Mouse (Mus musculus) hindbrain, embryonic 14.5 days (tissue): Measurements from ENCODE around the gene Clip4. TPM values are rescaled to one million over a fixed set of nuclear protein-coding genes. Genes with fewer than 3 reads are reported as not detected.
"Not testable (repeated sequence)": the region's sequence is repeated elsewhere in the genome, so short reads cannot be mapped to it uniquely, and the experiment has no call there.

Experiments used
- ATAC-seq: fragments of 200-750 bp; cut with Nextera tagmentation; 2 replicates; pipeline ENCODE4 v1.8.0; 2017; ENCODE audit warnings: moderate number of reproducible peaks, mild to moderate bottlenecking, moderate TSS enrichment, moderate library complexity; ENCODE audit not compliant: low FRiP score
- DNase-seq: peaks from one replicate; pipeline ENCODE4 v3.0.0-alpha.2; 2015; ENCODE audit warnings: low spot score
- H3K27ac ChIP-seq: fragments of 300-500 bp; sonication (generic); 2 replicates; pipeline ENCODE4 v1.5.1; 2014; ENCODE audit warnings: mild to moderate bottlenecking, moderate library complexity
- H3K27me3 ChIP-seq: fragments of 300-500 bp; sonication (generic); 2 replicates; pipeline ENCODE4 v1.6.1; 2014; ENCODE audit warnings: mild to moderate bottlenecking, low read length, mixed read lengths; ENCODE audit not compliant: control insufficient read depth, insufficient read depth
- H3K36me3 ChIP-seq: fragments of 300-500 bp; sonication (generic); replicated peaks from 2 replicates; pipeline ENCODE4 v1.6.1; 2014; ENCODE audit not compliant: control insufficient read depth, insufficient read depth
- H3K4me1 ChIP-seq: fragments of 300-500 bp; sonication (generic); replicated peaks from 2 replicates; pipeline ENCODE4 v1.6.1; 2014; ENCODE audit warnings: antibody characterized with exemption, low read length, mixed read lengths; ENCODE audit not compliant: control insufficient read depth, insufficient read depth
- H3K4me2 ChIP-seq: fragments of 300-500 bp; sonication (generic); replicated peaks from 2 replicates; pipeline ENCODE4 v1.6.1; 2014; ENCODE audit warnings: mild to moderate bottlenecking, moderate library complexity
- H3K4me3 ChIP-seq: fragments of 300-500 bp; sonication (generic); replicated peaks from 2 replicates; pipeline ENCODE4 v1.5.1; 2014; ENCODE audit warnings: mild to moderate bottlenecking, low read length
- H3K9ac ChIP-seq: fragments of 300-500 bp; sonication (generic); 2 replicates; pipeline ENCODE4 v1.6.1; 2014
- H3K9me3 ChIP-seq: fragments of 300-500 bp; sonication (generic); 2 replicates; pipeline ENCODE4 v1.6.1; 2016; ENCODE audit warnings: low read length; ENCODE audit not compliant: control insufficient read depth
- WGBS: fragments of 180-500 bp; shearing (Covaris S2); extraction: QIAGEN DNeasy Blood & Tissue Kit; methylation state at CpG from one replicate; pipeline ENCODE4 v1.1.7; 2014; 5-methylcytosine and 5-hydroxymethylcytosine counted together
- polyA plus RNA-seq: library from polyadenylated mRNA; unstranded; fragments of >200 nt; fragmentation: Nextera tagmentation; extraction: Ambion mirVana; gene quantifications from 2 replicates; pipeline ENCODE4 v1.2.1, GENCODE M21; 2014

Gene Clip4
- polyA plus RNA-seq: 15.8 and 17.0 TPM in 2 replicates

- H3K4me1 ChIP-seq, H3K27me3 ChIP-seq, H3K4me2 ChIP-seq, ATAC-seq, H3K4me3 ChIP-seq, DNase-seq, H3K9me3 ChIP-seq, H3K27ac ChIP-seq, H3K36me3 ChIP-seq, H3K9ac ChIP-seq: not testable (repeated sequence)
- WGBS: 81% methylated on average over 1 of the region's 1 CpGs
Observed at GRCm38 (mm10) chr17:71768173-71768572, at the start of gene Clip4. Gene Clip4, plus strand, starts transcription at chr17:71768473.

GRCm38 (mm10) chr17:71720434-71720833, 47.8 kb upstream of the Clip4 start:
- Histone ChIP-seq H3K4me1 (no peaks in the 10 kb centered on the region), H3K4me2 (no peak overlapping the region), H3K9ac (no peak overlapping the region), H3K36me3 (no peaks in the 10 kb centered on the region), H3K27ac (no peak overlapping the region), H3K4me3 (no peak overlapping the region), H3K27me3 (no peaks in the 10 kb centered on the region), H3K9me3 (no peaks in the 10 kb centered on the region)
- DNase-seq (no peak), ATAC-seq (no peak)

DNA sequence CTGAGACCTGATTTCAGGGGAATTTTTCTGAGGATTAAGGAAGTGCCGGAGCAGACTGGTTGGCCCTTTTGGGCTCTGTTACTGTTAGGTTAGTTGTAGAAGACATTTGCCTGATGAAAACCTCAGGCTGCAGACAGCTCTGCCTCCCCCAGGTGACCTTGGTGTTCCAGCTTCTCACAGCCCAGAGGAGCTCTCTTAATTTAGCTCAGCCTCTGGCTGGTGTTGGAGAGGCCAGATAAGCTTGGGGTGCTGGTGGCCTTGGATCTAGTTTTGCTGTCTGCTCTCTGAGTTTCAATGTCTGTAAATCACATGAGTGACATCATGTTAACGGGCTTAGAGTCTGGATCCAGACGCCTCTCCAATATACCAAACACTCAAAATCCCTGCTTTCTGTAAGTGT, 47.3 kb upstream of the Clip4 start:
- WGBS: 88% methylated on average over 3 of the region's 3 CpGs
- no peaks in the 10 kb centered on the region for H3K9me3 ChIP-seq
- no peaks in the 10 kb centered on the region for H3K36me3 ChIP-seq
- no peak for DNase-seq
- no peak overlapping the region for H3K27ac ChIP-seq
- no peak overlapping the region for H3K4me2 ChIP-seq
- H3K9ac ChIP-seq: no peak overlapping the region
- H3K4me3 ChIP-seq: no peak overlapping the region
- H3K4me1 ChIP-seq: no peaks in the 10 kb centered on the region
- no peaks in the 10 kb centered on the region for H3K27me3 ChIP-seq
- ATAC-seq: no peak

DNA sequence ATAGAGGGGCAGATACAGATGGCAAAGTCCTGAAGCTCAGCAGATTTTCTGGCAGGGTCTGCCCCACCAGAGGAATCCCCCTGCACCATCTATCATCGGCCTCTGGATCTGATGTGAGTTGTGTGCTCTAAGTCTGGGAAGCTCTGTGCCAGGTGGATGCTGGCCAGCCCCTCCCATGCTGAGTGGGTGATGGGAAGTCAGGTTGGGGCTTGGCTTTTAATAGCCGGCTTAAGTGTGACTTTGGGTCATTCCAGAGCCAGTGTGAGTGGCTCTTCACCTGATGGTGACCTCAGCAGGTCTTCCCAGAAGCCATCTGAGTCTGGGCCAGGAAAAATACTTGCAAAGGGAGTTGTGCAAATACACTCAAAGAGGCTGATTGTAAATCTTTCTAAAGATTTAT, 37.6 kb upstream of the Clip4 start:
- H3K4me2 ChIP-seq: no peak overlapping the region
- H3K9me3 ChIP-seq: no peaks in the 10 kb centered on the region
- no peaks in the 10 kb centered on the region for H3K36me3 ChIP-seq
- H3K27me3 ChIP-seq: no peaks in the 10 kb centered on the region
- H3K9ac ChIP-seq: no peak overlapping the region
- no peaks in the 10 kb centered on the region for H3K4me1 ChIP-seq
- ATAC-seq (no peak), DNase-seq (no peak)
- H3K4me3 ChIP-seq: no peak overlapping the region
- 74% methylated on average over 2 of the region's 2 CpGs for WGBS
- no peak overlapping the region for H3K27ac ChIP-seq

DNA sequence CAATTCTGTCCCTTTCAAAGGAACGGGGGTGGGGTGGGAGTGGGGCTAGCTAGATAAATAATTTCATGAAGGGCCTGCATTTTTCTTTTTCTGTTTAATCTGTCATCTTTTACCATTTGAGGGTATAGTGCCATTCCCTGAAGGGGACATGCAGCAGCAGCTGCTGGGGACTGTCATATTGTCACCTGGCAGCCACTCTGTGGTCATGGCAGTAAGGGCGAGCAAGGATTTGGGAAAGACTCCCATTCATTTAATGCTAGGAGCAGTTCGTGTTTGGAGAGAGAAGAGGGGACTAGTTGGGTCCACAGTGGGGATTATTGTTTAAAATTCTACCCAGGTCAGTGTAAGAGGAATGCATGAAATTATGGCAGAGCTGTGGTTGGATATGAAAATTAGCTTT, 31.8 kb upstream of the Clip4 start:
- DNase-seq: no peak
- H3K9me3 ChIP-seq: no peaks in the 10 kb centered on the region
- WGBS: 70% methylated on average over 3 of the region's 3 CpGs
- H3K4me2 ChIP-seq: no peak overlapping the region
- no peak overlapping the region for H3K4me3 ChIP-seq
- no peaks in the 10 kb centered on the region for H3K4me1 ChIP-seq
- no peaks in the 10 kb centered on the region for H3K27me3 ChIP-seq
- no peaks in the 10 kb centered on the region for H3K36me3 ChIP-seq
- H3K9ac ChIP-seq: no peak overlapping the region
- H3K27ac ChIP-seq: no peak overlapping the region
- ATAC-seq: no peak

- H3K4me3 ChIP-seq: no peak overlapping the region
- no peak overlapping the region for H3K27ac ChIP-seq
- no peaks in the 10 kb centered on the region; the same call in 1 of the 2 replicates for H3K4me1 ChIP-seq
- no peak for ATAC-seq
- H3K9ac ChIP-seq: no peak overlapping the region
- DNase-seq: no peak
- H3K27me3 ChIP-seq: no peaks in the 10 kb centered on the region
- H3K4me2 ChIP-seq: no peak overlapping the region
- H3K36me3 ChIP-seq: no peaks in the 10 kb centered on the region
- WGBS: 90% methylated on average over 3 of the region's 3 CpGs
- H3K9me3 ChIP-seq: no peaks in the 10 kb centered on the region
Observed at GRCm38 (mm10) chr17:71742156-71742555, 26.1 kb upstream of the Clip4 start.

DNA sequence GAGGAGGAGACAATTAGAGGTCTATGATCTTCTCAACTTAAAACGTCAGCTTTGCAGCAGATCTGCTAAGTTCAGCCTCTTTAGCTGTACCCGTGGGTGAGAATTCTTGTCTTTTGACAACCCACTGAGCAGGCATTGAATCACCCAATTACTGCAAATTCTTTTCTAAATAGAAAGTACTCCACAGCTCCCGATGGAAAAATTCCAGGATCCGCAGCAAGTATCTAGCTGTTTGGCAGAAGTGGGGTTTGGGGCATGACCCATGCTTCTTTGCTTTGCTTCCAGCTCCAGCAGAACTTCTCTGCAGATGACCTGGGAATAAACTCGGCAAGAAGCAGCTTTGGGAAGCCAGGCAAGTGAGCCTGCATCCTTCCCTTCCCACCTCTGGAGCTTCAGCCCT, 25.3 kb upstream of the Clip4 start:
- no peak for DNase-seq

GRCm38 (mm10) chr17:71746114-71746513, 22.2 kb upstream of the Clip4 start:
- 71% methylated on average over 9 of the region's 9 CpGs for WGBS
- DNase-seq: no peak
- no peak overlapping the region for H3K9ac ChIP-seq

More for the DNA sequence above, 25.3 kb upstream of the Clip4 start:
- Histone ChIP-seq H3K4me2 (no peak overlapping the region), H3K9me3 (no peaks in the 10 kb centered on the region), H3K27ac (no peak overlapping the region), H3K36me3 (no peaks in the 10 kb centered on the region), H3K9ac (no peak overlapping the region), H3K4me3 (no peak overlapping the region), H3K4me1 (no peaks in the 10 kb centered on the region; the same call in 1 of the 2 replicates), H3K27me3 (no peaks in the 10 kb centered on the region)
- 34% methylated on average over 5 of the region's 5 CpGs for WGBS
- no peak for ATAC-seq

GRCm38 (mm10) chr17:71747561-71747960, 20.7 kb upstream of the Clip4 start:
- Histone ChIP-seq H3K4me3 (no peak overlapping the region), H3K36me3 (no peaks in the 10 kb centered on the region), H3K9me3 (no peaks in the 10 kb centered on the region), H3K27me3 (no peaks in the 10 kb centered on the region), H3K4me2 (no peak overlapping the region), H3K27ac (no peak overlapping the region), H3K9ac (no peak overlapping the region), H3K4me1 (no peaks in the 10 kb centered on the region; the same call in 1 of the 2 replicates)
- 66% methylated on average over 8 of the region's 8 CpGs for WGBS
- DNase-seq (no peak), ATAC-seq (no peak)

More at GRCm38 (mm10) chr17:71746114-71746513, 22.2 kb upstream of the Clip4 start:
- Histone ChIP-seq H3K4me3 (no peak overlapping the region), H3K27ac (no peak overlapping the region), H3K4me2 (no peak overlapping the region), H3K4me1 (no peaks in the 10 kb centered on the region; the same call in 1 of the 2 replicates), H3K36me3 (no peaks in the 10 kb centered on the region), H3K9me3 (no peaks in the 10 kb centered on the region), H3K27me3 (no peaks in the 10 kb centered on the region)
- no peak for ATAC-seq

GRCm38 (mm10) chr17:71749616-71750168, 18.6 kb upstream of the Clip4 start:
- WGBS: 85% methylated on average over 9 of the region's 9 CpGs
- Histone ChIP-seq H3K9me3 (no peaks in the 10 kb centered on the region), H3K4me3 (no peak overlapping the region), H3K36me3 (no peaks in the 10 kb centered on the region), H3K27me3 (no peaks in the 10 kb centered on the region), H3K9ac (no peak overlapping the region), H3K4me2 (no peak overlapping the region), H3K27ac (no peak overlapping the region), H3K4me1 (no peaks in the 10 kb centered on the region; the same call in 1 of the 2 replicates)
- ATAC-seq (no peak), DNase-seq (no peak)
